Mouse (Mus musculus): ENCODE measurements at regions not wholly inside any gene's neighbourhood (a gene's known extent, or its start where the extent isn't known, plus 50 kb on each side); places are given as distances from the start of the nearest gene placed in this dataset.
A peak's percentile ranks its signal among the peaks of the same experiment; 100 is the strongest.

GRCm38 (mm10) chr14:85814920-85815319 is 1326.1 kb downstream of the Diaph3 start:
- ATAC-seq (ENCODE audit: insufficient number of reproducible peaks, insufficient read depth, low FRiP score, low TSS enrichment, low read depth), result no peak
- no peak overlapping the region for H3K4me3 ChIP-seq (replicated peaks)
- no peak overlapping the region for H3K27ac ChIP-seq
- no peaks in the 10 kb centered on the region for H3K4me1 ChIP-seq (replicated peaks)
- WGBS, result 27% methylated on average over 2 of the region's 2 CpGs
- no peak overlapping the region for H3K4me2 ChIP-seq
- no peaks in the 10 kb centered on the region for H3K36me3 ChIP-seq
- H3K9ac ChIP-seq (replicated peaks), result no peak overlapping the region
- no peaks in the 10 kb centered on the region for H3K9me3 ChIP-seq
- H3K27me3 ChIP-seq, result no peaks in the 10 kb centered on the region

DNA sequence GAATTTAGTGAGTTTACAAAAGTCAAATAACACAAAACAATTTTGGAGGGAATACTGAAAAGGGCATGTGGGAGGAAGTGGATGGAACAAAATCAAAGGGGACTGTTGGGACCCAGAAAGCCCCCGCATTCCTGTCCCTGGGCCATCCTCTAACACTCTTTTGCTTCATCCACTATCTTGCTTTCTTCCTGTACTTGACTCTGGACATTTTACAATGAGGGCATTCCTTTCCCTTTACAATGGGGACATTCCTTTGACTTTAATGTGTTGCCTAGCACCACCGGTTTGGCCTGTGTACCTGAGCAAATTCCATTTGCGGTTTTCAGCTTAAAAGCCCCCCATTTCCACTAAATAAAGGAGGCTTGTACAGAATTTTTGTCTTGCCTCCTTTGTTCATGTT is 1341.0 kb downstream of the Pcdh17 start:
- Histone ChIP-seq H3K4me2 (no peak overlapping the region), H3K9ac (replicated peaks) (no peak overlapping the region), H3K27ac (no peak overlapping the region), H3K27me3 (no peaks in the 10 kb centered on the region), H3K4me1 (replicated peaks) (no peaks in the 10 kb centered on the region), H3K9me3 (no peaks in the 10 kb centered on the region), H3K4me3 (replicated peaks) (no peak overlapping the region), H3K36me3 (no peaks in the 10 kb centered on the region)
- 82% methylated on average over 3 of the region's 3 CpGs for WGBS
- no peak for ATAC-seq (ENCODE audit: insufficient number of reproducible peaks, insufficient read depth, low FRiP score, low TSS enrichment, low read depth)

DNA sequence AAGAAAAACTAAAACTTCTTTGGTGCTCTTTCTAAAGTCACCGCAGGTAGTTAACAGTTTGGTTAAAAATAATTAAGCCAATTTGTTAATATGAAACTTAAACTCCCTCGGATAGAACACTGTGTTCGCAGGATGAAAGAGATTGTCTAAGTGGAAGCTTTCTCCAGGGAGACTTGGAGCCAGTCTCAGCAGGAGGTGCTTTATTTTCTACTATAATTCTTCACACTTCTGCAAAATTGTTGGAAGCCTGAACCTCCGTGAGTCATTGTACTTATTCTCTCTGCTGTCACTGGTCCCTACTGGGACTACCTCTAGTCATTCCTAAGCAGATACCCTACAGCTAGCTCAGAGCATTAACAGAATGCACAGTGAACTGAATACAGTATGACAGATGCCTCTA is 1327.3 kb downstream of the Pcdh17 start:
- 68% methylated on average over 4 of the region's 4 CpGs for WGBS
- Histone ChIP-seq H3K27me3 (no peaks in the 10 kb centered on the region), H3K36me3 (no peaks in the 10 kb centered on the region), H3K4me2 (no peak overlapping the region), H3K9me3 (no peaks in the 10 kb centered on the region), H3K9ac (replicated peaks) (no peak overlapping the region), H3K4me1 (replicated peaks) (no peaks in the 10 kb centered on the region), H3K27ac (no peak overlapping the region), H3K4me3 (replicated peaks) (no peak overlapping the region)
- ATAC-seq (ENCODE audit: insufficient number of reproducible peaks, insufficient read depth, low FRiP score, low TSS enrichment, low read depth), result no peak

- no peak overlapping the region for H3K4me3 ChIP-seq (replicated peaks)
- no peak overlapping the region for H3K27ac ChIP-seq
- H3K9ac ChIP-seq (replicated peaks), result no peak overlapping the region
- H3K4me2 ChIP-seq, result no peak overlapping the region
- no peaks in the 10 kb centered on the region for H3K4me1 ChIP-seq (replicated peaks)
- 60% methylated on average over 5 of the region's 5 CpGs for WGBS
- ATAC-seq (ENCODE audit: insufficient number of reproducible peaks, insufficient read depth, low FRiP score, low TSS enrichment, low read depth), result no peak
- no peaks in the 10 kb centered on the region for H3K36me3 ChIP-seq
- no peaks in the 10 kb centered on the region for H3K9me3 ChIP-seq
- no peaks in the 10 kb centered on the region for H3K27me3 ChIP-seq
These were observed 1324.9 kb downstream of the Pcdh17 start for GRCm38 (mm10) chr14:85768301-85768700.

- Histone ChIP-seq H3K27ac (no peak overlapping the region), H3K4me1 (replicated peaks) (no peaks in the 10 kb centered on the region), H3K9ac (replicated peaks) (no peak overlapping the region), H3K27me3 (no peaks in the 10 kb centered on the region), H3K36me3 (no peaks in the 10 kb centered on the region), H3K4me3 (replicated peaks) (no peak overlapping the region), H3K9me3 (no peaks in the 10 kb centered on the region), H3K4me2 (no peak overlapping the region)
- no peak for ATAC-seq (ENCODE audit: insufficient number of reproducible peaks, insufficient read depth, low FRiP score, low TSS enrichment, low read depth)
- WGBS, result 83% methylated on average over 1 of the region's 1 CpGs
These were observed 1314.0 kb downstream of the Pcdh17 start for GRCm38 (mm10) chr14:85757343-85757742.

GRCm38 (mm10) chr14:85738567-85738966 is 1295.2 kb downstream of the Pcdh17 start:
- ATAC-seq (ENCODE audit: insufficient number of reproducible peaks, insufficient read depth, low FRiP score, low TSS enrichment, low read depth), result peak; percentile 66
- Histone ChIP-seq H3K27me3 (no peaks in the 10 kb centered on the region), H3K36me3 (no peaks in the 10 kb centered on the region), H3K27ac (no peak overlapping the region), H3K9me3 (no peaks in the 10 kb centered on the region), H3K4me3 (replicated peaks) (no peak overlapping the region), H3K4me1 (replicated peaks) (no peaks in the 10 kb centered on the region), H3K4me2 (no peak overlapping the region), H3K9ac (replicated peaks) (no peak overlapping the region)
- 58% methylated on average over 4 of the region's 4 CpGs for WGBS

Measured in limb, embryonic 12.5 days (tissue).